Mouse (Mus musculus) kidney, embryonic 14.5 days (tissue): ENCODE measurements around the gene Yap1. TPM values are rescaled to one million over a fixed set of nuclear protein-coding genes. Genes with fewer than 3 reads are reported as not detected.

Experiments used
- ATAC-seq: fragments of 200-750 bp; cut with Nextera tagmentation; 2 replicates; pipeline ENCODE4 v1.8.0; 2017; ENCODE audit warnings: moderate number of reproducible peaks, mild to moderate bottlenecking, moderate TSS enrichment, moderate library complexity; ENCODE audit not compliant: low FRiP score, low TSS enrichment
- H3K27ac ChIP-seq: fragments of 300-500 bp; sonication (generic); 2 replicates; pipeline ENCODE4 v1.5.1; 2014; ENCODE audit warnings: low read depth, mild to moderate bottlenecking, low read length, moderate library complexity, mixed read lengths
- H3K27me3 ChIP-seq: fragments of 300-500 bp; sonication (generic); 2 replicates; pipeline ENCODE4 v1.6.1; 2014; ENCODE audit warnings: mild to moderate bottlenecking, low read length; ENCODE audit not compliant: control insufficient read depth, insufficient read depth
- H3K36me3 ChIP-seq: fragments of 300-500 bp; sonication (generic); 2 replicates; pipeline ENCODE4 v1.6.1; 2014; ENCODE audit warnings: low read length, mixed read lengths; ENCODE audit not compliant: control insufficient read depth, insufficient read depth
- H3K4me1 ChIP-seq: fragments of 300-500 bp; sonication (generic); 2 replicates; pipeline ENCODE4 v1.6.1; 2014; ENCODE audit warnings: low read length, mixed read lengths; ENCODE audit not compliant: control insufficient read depth, insufficient read depth
- H3K4me2 ChIP-seq: fragments of 300-500 bp; sonication (generic); replicated peaks from 2 replicates; pipeline ENCODE4 v1.6.1; 2014; ENCODE audit warnings: low read depth, mild to moderate bottlenecking, low read length
- H3K4me3 ChIP-seq: fragments of 300-500 bp; sonication (generic); 2 replicates; pipeline ENCODE4 v1.5.1; 2014; ENCODE audit warnings: mild to moderate bottlenecking, low read length
- H3K9ac ChIP-seq: fragments of 300-500 bp; sonication (generic); 2 replicates; pipeline ENCODE4 v1.6.1; 2014; ENCODE audit warnings: low read depth, mild to moderate bottlenecking, low read length, moderate library complexity
- H3K9me3 ChIP-seq: fragments of 300-500 bp; sonication (generic); 2 replicates; pipeline ENCODE4 v1.6.1; 2016; ENCODE audit warnings: low read length; ENCODE audit not compliant: control insufficient read depth
- WGBS: fragments of 180-500 bp; shearing (Covaris S2); extraction: QIAGEN DNeasy Blood & Tissue Kit; methylation state at CpG from one replicate; pipeline ENCODE4 v1.1.7; 2014; 5-methylcytosine and 5-hydroxymethylcytosine counted together
- polyA plus RNA-seq: library from polyadenylated mRNA; unstranded; fragments of >200 nt; fragmentation: Nextera tagmentation; extraction: Ambion mirVana; gene quantifications from 2 replicates; pipeline ENCODE4 v1.2.1, GENCODE M21; 2014

Gene Yap1
- polyA plus RNA-seq, result 36.7 and 48.8 TPM in 2 replicates

- peak; percentile 88 for ATAC-seq
- Histone ChIP-seq H3K27ac (peak within 1 kb of the TSS; percentile 99), H3K4me3 (peak within 1 kb of the TSS; percentile 95), H3K9ac (peak within 1 kb of the TSS; percentile 97), H3K27me3 (no peaks in the 10 kb centered on the region), H3K36me3 (peaks cover 11% of the 10 kb centered on the region), H3K9me3 (no peaks in the 10 kb centered on the region), H3K4me1 (peaks cover 10% of the 10 kb centered on the region), H3K4me2 (peak within 1 kb of the TSS; percentile 52)
- WGBS, result under 1% methylated on average over 63 of the region's 79 CpGs
Measured at GRCm38 (mm10) chr9:8004370-8004991, at the start of gene Yap1. Gene Yap1 (minus strand): TSS chr9:8004596.

GRCm38 (mm10) chr9:8043044-8043387 is 38.6 kb upstream of the Yap1 start:
- Histone ChIP-seq H3K4me1 (peaks cover 3% of the 10 kb centered on the region; the same call in 1 of the 2 replicates), H3K27ac (no peak overlapping the region; the same call in 1 of the 2 replicates), H3K27me3 (no peaks in the 10 kb centered on the region), H3K9me3 (no peaks in the 10 kb centered on the region), H3K4me3 (peak overlapping the region; percentile 66; the same call in 1 of the 2 replicates), H3K4me2 (peak overlapping the region; percentile 67), H3K36me3 (no peaks in the 10 kb centered on the region; the same call in 1 of the 2 replicates), H3K9ac (no peak overlapping the region; the same call in 1 of the 2 replicates)
- peak; percentile 36; the same call in 1 of the 2 replicates for ATAC-seq
- WGBS, result 13% methylated on average over 5 of the region's 5 CpGs

- H3K4me2 ChIP-seq, result peak within 1 kb of the TSS; percentile 67
- ATAC-seq, result peak; percentile 99
- under 1% methylated on average over 39 of the region's 39 CpGs for WGBS
- no peak within 1 kb of the TSS; the same call in 1 of the 2 replicates for H3K27ac ChIP-seq
- no peaks in the 10 kb centered on the region for H3K9me3 ChIP-seq
- H3K4me3 ChIP-seq, result peak within 1 kb of the TSS; percentile 66
- no peaks in the 10 kb centered on the region; the same call in 1 of the 2 replicates for H3K36me3 ChIP-seq
- peak within 1 kb of the TSS; percentile 68 for H3K9ac ChIP-seq
- H3K4me1 ChIP-seq, result peaks cover 3% of the 10 kb centered on the region; the same call in 1 of the 2 replicates
- no peaks in the 10 kb centered on the region for H3K27me3 ChIP-seq
Measured at GRCm38 (mm10) chr9:8042338-8043043, 38.1 kb upstream of the Yap1 start, which contains the start of gene Cfap300. Gene Cfap300 (minus strand): TSS chr9:8042823.

GRCm38 (mm10) chr9:8035546-8035945 is 31.1 kb upstream of the Yap1 start:
- Histone ChIP-seq H3K4me1 (0 out of 2 replicates have a peak, but pooled peaks cover 4% of the 10 kb centered on the region), H3K36me3 (no peaks in the 10 kb centered on the region; the same call in 1 of the 2 replicates), H3K4me3 (no peak overlapping the region), H3K9me3 (no peaks in the 10 kb centered on the region), H3K27me3 (no peaks in the 10 kb centered on the region), H3K27ac (no peak overlapping the region), H3K9ac (no peak overlapping the region), H3K4me2 (no peak overlapping the region)
- peak; percentile 77 for ATAC-seq
- WGBS, result 27% methylated on average over 7 of the region's 7 CpGs

- no peaks in the 10 kb centered on the region for H3K27me3 ChIP-seq
- H3K4me3 ChIP-seq, result no peak overlapping the region
- no peaks in the 10 kb centered on the region for H3K36me3 ChIP-seq
- 52% methylated on average over 4 of the region's 4 CpGs for WGBS
- no peak overlapping the region for H3K9ac ChIP-seq
- no peaks in the 10 kb centered on the region for H3K9me3 ChIP-seq
- H3K4me1 ChIP-seq, result 0 out of 2 replicates have a peak, but pooled peaks cover 4% of the 10 kb centered on the region
- no peak overlapping the region for H3K27ac ChIP-seq
- H3K4me2 ChIP-seq, result no peak overlapping the region
- no peak for ATAC-seq
Measured at GRCm38 (mm10) chr9:8035091-8035490, 30.7 kb upstream of the Yap1 start.

- Histone ChIP-seq H3K4me2 (no peak overlapping the region), H3K36me3 (no peaks in the 10 kb centered on the region), H3K9me3 (no peaks in the 10 kb centered on the region), H3K4me1 (0 out of 2 replicates have a peak, but pooled peaks cover 4% of the 10 kb centered on the region), H3K27me3 (no peaks in the 10 kb centered on the region), H3K9ac (no peak overlapping the region), H3K4me3 (no peak overlapping the region), H3K27ac (no peak overlapping the region)
- WGBS, result 64% methylated on average over 1 of the region's 1 CpGs
- no peak for ATAC-seq
Measured at GRCm38 (mm10) chr9:8034143-8034542, 29.7 kb upstream of the Yap1 start.

GRCm38 (mm10) chr9:8032847-8033246 is 28.5 kb upstream of the Yap1 start:
- 76% methylated on average over 5 of the region's 5 CpGs for WGBS

GRCm38 (mm10) chr9:8018609-8019008 is 14.2 kb upstream of the Yap1 start:
- Histone ChIP-seq H3K9ac (no peak overlapping the region), H3K4me2 (no peak overlapping the region), H3K4me3 (no peak overlapping the region), H3K36me3 (no peaks in the 10 kb centered on the region), H3K27ac (no peak overlapping the region), H3K27me3 (no peaks in the 10 kb centered on the region), H3K4me1 (no peaks in the 10 kb centered on the region), H3K9me3 (no peaks in the 10 kb centered on the region)
- WGBS, result 89% methylated on average over 5 of the region's 5 CpGs
- ATAC-seq, result no peak

More at GRCm38 (mm10) chr9:8032847-8033246, 28.5 kb upstream of the Yap1 start:
- H3K36me3 ChIP-seq, result no peaks in the 10 kb centered on the region
- H3K27ac ChIP-seq, result no peak overlapping the region
- H3K9ac ChIP-seq, result no peak overlapping the region
- H3K9me3 ChIP-seq, result no peaks in the 10 kb centered on the region
- no peaks in the 10 kb centered on the region for H3K27me3 ChIP-seq
- H3K4me3 ChIP-seq, result no peak overlapping the region
- 0 out of 2 replicates have a peak, but pooled peaks cover 4% of the 10 kb centered on the region for H3K4me1 ChIP-seq
- no peak for ATAC-seq
- no peak overlapping the region for H3K4me2 ChIP-seq
